Mouse (Mus musculus): ENCODE data around the gene Hsd17b11. TPM values are rescaled to one million over a fixed set of nuclear protein-coding genes. Genes with fewer than 3 reads are reported as not detected.
"Not testable (repeated sequence)": the region's sequence is repeated elsewhere in the genome, so short reads cannot be mapped to it uniquely, and the experiment has no call there.

The Hsd17b11 gene
- total RNA-seq, 4 experiments from 2014 or later = 51.2 to 60.3 (median 54.6) TPM

DNA sequence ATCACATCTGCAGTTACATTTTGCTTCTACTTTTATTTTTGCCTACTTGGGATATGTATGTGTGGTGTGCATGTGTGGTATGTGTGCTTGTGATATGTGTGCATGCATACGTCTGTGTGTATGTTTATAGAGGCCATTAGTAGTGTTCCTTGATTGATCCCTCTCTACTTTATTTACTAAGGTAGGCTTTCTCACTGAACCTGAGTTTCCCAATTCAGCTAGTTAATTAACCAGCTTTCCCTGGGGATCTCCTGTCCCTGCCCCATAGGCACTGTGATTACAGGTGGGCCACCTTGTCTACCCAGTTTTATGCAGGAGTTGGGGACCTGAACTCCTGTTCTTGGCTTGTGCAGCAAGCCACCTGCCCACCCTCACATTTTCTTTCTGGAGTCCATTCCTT lies 15.0 kb upstream of the Hsd17b11 start:
- no peak for DNase-seq (ENCODE audit: low spot score in 2 of 2)

DNA sequence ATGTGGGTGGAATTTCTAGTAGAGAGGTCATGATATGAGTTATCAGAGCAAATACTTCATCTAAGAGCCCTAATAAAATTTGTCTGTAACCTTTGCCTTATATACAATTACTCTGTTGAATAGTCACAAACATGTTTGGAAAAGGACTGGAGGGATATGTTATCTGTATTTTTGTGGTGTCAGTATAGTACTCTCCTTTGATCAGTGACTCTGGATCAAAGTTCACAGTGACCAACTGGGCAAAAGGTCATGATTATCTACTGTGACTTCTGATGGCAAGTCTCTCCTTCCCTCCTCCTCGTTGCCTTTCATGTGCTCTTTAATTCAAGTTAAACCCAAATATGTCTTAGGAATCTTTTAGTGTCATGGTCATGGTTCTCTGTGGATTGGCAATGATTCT lies 14.1 kb upstream of the Hsd17b11 start:
- DNase-seq (ENCODE audit: low spot score in 2 of 2) = no peak

DNA sequence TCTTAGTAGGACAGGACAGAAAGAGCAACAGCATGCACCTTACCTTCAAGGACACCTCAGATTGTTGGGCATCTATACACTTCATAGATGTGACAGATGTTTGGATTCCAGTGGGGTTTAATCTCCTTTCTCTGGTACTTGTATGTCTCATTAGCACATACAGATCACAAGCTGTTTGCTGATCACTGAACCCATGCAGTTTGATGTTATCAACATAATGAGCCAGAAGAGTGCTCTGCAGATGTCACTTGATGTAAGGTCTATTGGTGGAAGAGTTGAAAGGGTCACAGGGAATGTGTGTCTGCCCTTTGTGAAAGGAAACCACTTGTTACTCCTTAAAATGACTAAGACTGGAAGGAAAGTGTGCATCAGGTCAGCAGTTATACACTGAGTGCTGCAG lies 13.3 kb upstream of the Hsd17b11 start:
- no peak for DNase-seq (ENCODE audit: low spot score in 2 of 2)

DNA sequence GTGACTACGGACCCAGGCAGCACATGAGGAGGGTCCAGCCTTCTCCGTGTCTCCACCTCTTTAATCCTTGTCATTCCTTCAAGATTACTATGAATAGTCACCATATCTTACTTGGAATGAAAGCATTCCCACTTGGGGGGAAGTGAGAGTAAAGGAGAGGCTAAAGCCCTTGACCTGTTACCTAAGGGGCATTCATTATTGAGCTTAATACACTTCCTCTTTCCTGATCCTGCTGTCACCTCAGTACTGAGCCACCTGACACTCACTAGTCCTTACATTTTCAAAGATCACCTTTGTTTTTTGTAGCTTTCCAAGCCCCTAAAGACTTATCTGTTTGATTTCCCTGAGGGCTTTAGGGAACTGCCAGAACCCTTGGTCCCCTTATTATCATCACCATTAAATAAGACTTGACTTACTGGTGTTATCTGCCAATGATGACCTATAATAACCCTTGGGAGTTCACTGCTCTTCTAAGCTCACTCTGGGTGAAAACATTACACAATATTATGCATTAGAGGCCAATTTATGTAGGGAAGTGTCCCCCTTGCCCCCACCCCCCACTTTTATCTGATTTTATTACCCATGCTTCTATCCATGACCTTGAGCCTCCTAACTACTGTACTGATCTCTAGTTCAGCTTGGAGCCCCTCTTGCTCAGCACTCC lies 10.8 kb upstream of the Hsd17b11 start:
- no peak for DNase-seq (ENCODE audit: low spot score in 2 of 2)

DNA sequence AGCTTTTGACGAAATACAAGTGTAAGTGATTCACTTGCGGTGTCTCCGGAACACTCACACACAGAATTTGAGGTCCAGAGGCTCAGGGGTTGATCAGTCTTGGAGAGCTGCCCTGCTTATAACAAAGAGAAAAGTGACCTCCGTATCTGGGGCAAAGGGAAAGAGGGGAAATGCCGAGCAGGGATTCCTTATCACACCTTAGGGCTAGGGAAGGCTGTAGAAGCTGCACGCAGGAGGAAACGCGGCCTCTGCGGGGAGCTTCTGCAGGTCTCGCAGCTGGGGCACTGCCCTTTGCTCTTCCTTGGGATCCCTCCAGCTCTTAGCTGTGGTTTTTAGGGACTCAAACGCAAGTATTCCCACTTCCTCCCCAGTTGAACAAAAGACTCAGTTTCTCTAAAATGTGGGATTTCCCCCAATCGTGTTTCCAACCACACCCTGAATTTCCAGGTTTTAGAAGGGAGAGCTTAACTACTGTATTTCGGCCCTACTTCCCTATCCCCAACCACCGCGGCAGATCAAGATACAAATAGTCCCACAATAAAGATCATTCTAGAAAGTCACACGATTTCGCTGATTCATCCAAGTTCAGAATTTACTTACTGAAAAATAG lies 3.6 kb upstream of the Hsd17b11 start:
- no peak for DNase-seq (ENCODE audit: low spot score in 2 of 2)

DNA sequence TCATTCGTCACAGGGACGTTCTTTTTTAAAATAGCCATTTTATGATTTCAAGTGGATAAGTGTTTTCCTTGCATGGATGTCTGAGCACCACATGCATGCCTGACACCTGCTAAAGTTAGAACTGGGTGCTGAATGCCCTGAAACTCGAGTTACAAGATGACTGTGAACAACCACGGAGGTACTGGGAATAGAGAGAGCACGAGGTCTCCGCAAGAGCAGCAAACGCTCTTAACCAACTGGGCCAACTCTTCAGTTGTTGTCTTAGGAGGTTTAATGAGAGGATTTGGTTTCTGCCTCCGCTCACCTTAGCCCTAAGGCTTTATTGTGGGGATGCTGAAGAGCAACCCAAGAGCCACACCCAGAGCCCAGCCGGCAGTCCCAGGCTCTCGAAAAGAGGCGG lies 3.0 kb upstream of the Hsd17b11 start:
- no peak for DNase-seq (ENCODE audit: low spot score in 2 of 2)

DNA sequence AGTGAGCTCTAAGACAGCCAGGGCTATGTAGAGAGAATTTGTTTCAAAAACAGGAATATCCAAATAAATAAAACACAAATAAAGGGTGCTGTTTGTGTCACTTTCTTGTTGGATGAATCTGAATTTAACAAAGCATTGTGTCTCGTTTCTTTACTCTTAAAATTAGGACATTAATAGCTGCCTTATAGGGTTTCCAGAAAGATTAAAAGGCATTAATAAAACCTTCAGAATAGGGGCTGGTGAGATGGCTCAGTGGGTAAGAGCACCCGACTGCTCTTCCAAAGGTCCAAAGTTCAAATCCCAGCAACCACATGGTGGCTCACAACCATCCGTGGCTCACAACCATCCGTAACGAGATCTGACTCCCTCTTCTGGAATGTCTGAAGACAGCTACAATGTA lies 2.5 kb upstream of the Hsd17b11 start:
- DNase-seq (ENCODE audit: low spot score in 2 of 2) = not testable (repeated sequence)

DNA sequence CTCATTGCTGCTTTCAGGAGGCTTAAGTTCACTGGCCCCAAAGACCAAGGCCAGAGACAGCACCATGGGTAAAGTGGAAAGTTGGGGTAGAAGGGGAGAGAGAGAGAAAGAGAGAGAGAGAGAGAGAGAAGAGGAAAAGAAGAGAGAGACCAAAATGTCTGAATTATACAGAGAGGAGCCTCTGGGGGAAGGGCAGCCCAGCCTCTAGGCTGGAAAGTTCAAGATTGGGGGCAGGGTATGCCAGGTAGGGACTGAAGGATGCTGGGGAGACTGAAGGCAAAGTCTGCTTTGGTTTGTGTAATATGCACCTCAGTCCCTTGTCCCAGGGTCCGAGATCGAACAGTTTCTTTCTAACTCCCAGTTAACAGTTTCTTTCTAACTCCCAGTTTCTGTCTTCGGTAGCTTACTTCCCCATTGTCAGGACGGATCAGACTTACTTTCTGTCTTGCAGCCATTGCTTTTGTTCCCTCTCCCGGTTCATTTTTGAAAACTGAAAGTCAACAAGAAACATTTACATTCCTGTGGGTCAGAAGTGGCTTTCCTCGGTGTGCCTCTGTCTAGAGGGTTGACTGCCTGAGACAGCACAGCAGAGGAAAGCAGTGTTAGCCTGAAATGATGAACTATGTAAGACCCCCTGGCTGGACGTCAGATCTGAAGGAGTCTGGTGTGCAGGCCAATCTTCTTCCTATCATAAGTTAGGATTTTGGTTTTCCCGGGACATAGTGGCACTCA lies 1.7 kb upstream of the Hsd17b11 start:
- DNase-seq (ENCODE audit: low spot score in 2 of 2) = no peak

DNA sequence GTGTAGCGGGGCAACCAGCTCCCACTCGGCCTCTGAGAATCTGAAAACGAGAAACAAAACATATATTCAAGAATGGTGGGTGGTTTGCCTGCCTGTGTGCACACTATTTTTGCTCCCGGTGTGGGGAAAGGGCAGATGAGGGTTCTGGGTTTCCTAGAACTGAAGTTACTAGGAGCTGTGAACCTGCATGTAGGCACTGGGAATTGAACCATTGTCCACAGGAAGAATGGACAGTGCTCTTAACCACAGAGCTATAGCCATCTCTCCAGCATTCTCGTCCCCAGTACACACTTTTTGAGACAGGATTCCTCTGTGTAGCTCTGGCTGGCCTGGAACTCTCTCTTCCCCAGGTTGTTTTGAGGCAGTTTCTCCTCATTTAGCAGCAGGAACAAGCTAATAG lies 839 bp upstream of the Hsd17b11 start:
- no peak for DNase-seq (ENCODE audit: low spot score in 2 of 2)

DNA sequence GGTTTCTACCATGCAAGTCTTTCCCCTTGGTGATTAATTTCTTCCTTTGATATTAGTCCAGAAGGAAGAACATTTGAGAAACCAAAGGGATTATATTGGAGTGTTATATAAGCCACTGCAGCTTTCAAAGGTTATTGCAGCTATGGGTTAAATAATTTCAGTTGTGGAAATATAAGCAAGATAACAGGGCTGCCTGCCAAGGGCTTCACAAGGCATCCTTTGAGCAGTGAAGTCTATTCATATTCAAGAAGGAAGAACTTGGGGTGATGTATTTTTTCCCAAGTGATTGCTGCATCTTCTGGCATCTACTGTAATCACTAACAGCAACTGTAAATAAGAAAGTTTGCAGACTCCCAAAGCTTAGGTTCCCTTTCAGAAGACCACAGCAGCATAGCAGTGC lies 10.3 kb downstream of the Hsd17b11 start:
- no peak for DNase-seq (ENCODE audit: low spot score in 2 of 2)

DNA sequence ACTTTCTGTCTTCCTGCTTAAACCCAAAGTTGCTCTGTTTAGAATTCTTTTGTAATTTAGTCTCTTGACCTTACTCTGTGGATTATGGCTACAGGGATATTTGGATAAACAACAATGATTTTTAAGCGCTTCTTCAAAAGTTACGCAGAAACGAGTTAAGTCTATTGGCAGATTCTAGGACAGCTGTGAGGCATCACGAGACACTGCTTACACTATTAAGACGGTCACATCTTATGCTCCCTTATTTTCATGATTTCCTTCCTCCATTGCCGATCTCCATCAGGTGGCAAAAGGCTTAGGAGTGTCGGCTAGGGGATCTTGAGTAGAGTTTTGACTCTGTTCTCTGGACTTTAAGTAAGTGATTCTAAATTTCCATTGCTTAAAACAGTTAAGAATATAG lies 11.5 kb downstream of the Hsd17b11 start:
- DNase-seq (ENCODE audit: low spot score in 2 of 2) = no peak

DNA sequence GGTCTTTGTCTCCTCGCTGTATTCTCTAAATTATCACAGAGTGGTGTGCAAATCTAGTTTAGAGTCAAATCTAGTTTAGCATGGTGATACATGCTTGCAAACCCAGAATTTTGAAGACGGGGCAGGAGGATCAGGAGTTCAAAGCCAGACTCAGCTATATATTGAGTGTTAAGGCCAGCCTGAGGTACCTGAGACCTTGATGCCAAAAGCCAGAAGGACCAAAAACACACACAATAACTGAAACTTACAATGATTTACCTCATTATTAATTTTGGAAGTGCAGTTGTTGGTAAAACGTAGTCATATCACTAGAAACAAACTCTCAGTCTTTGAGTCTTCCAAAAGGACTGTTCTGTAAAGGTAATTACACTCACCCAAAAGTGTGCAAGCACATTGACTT lies 12.3 kb downstream of the Hsd17b11 start:
- no peak for DNase-seq (ENCODE audit: low spot score in 2 of 2)

DNA sequence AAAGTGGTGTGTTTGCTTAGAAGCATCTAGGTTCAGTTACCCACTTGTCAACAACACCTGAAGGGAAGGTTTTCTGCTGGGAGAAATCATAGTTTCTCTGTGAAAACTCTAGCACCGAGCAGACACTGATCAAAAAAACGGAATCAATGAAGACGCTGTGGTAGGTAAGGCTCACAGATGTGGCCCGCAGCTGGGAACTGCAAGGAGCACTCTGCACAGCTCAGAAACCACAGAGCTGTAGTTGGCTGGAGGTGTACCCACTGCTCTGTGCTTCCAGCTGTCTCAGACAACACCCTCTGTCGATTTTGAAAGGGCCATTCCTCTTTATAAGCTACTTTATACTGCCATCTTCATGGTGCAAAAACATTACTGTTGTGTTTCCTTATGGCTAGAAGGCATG lies 13.9 kb downstream of the Hsd17b11 start:
- no peak for DNase-seq (ENCODE audit: low spot score in 2 of 2)

DNA sequence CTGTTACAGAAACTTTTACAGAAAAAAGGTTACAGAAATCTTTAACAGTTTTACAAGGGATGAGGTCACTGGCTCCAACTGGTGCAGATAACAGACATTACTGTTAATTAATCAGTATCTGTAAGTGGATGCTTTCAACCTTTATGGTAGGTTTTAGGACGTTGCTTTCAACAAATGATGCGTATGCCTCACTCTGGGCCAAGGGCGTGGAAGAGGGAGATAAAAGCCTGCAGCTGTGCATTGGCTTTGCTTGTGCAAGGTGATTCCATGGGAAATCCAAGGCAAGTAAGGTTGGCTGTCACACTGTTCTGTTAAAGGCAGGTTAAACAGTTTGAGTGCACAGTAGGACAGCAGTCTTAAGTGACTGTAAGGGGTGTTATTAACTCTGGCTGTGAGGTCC lies 14.9 kb downstream of the Hsd17b11 start:
- DNase-seq (ENCODE audit: low spot score in 2 of 2) = no peak

DNA sequence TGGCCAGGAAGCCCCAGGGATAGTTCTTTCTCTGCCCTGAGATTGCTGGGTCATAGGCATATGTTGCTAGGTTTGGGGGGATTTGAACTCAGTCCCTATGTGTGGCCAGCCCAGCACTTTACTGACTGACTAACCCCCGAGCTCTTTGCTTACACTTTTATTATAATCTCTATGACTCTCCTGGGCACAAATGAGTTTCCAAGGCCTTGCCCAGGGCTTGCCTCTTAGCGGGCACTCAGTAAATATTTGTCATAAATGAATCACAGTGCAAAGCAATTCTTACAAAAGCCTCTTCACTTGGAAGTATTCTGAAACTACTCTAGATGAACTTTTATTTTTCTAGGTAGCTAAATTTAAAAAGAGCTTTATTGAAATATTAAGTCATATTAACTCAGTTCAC lies 17.8 kb downstream of the Hsd17b11 start:
- no peak for DNase-seq (ENCODE audit: low spot score in 2 of 2)

DNA sequence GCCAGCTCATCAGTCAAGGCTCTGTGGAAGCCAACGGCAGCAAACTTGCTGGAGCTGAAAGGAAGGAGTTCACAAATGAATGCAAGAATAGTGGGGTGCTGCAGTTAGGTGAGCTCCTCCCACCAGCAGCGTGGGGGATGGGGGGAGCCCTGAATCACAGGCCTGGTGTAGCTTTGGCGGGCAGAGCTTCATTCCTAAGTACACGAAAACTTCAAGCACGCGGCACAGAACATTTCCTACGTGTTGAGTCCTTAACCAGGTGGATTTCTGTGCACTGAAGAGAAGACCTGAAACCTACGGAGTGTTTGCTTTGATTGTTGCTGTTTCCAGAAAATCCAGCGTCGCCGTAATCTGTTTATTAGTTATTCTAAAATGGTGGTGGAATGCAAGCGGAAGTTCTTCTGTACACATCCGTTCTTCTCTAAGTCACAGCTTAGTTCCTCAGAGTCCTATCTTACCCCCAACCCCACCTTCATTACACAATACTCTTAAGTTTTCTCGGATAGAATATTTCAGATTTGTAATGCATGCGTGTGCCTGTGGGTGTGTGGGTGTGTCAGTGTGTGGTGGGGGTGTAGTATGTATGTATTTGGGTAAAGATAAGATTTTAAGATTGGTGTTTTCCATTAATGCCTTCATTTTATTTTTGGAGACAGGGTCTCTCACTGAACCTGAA lies 18.3 kb downstream of the Hsd17b11 start:
- no peak for DNase-seq (ENCODE audit: low spot score in 2 of 2)

DNA sequence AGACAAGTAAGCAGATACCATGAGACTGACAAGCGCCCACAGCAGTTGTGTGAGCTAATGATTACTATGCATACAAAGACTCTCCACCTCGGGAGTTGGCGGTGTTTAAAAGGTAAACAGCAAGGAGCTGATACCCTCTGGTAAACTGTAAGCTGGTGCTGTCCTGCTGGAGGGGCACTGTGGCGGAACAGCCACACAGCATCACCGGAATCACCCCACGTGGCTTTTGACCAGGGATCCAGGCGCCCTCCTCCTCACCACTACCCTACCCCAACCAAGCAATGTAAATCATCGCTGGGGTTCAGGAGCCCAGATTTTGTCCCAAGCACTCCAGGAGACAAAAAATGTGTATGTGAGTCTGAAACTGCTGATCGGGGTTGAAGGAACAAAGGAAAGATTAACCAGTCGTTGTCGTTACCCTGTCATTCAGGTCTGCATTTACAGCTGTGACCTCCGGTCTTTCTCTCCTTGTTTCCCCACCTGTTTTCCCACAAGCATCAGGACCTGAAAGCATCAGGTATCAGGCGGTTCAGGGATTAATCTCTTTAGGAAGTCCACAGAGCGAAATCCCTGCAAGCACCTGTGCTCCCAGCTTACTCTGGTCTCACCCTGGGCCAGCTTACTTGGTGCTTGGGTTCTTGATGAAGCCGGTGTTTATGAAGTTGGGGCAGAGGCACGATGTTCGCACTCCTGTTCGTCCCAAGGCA lies 19.0 kb downstream of the Hsd17b11 start:
- DNase-seq (ENCODE audit: low spot score in 2 of 2) = no peak

DNA sequence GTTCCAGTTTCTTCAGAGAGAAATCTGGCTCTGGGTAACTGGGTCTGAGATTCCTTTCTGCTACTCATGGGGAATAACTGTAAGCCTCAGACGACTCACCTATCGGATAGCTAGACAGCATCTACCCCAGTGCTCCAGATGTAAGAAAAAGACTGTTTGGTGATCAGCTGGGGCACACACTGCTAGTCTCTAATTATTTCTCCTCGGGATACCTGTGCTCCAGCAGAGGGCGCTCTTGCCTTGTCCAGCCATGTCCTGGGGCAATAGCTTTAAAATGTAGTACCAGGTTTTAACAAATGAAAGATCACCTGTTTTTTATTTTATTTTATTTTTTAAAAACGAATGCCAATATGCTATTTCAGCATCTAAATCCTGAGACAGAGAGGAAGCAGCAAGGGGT lies 22.0 kb downstream of the Hsd17b11 start:
- DNase-seq (ENCODE audit: low spot score in 2 of 2) = peak; percentile 42 to 84

DNA sequence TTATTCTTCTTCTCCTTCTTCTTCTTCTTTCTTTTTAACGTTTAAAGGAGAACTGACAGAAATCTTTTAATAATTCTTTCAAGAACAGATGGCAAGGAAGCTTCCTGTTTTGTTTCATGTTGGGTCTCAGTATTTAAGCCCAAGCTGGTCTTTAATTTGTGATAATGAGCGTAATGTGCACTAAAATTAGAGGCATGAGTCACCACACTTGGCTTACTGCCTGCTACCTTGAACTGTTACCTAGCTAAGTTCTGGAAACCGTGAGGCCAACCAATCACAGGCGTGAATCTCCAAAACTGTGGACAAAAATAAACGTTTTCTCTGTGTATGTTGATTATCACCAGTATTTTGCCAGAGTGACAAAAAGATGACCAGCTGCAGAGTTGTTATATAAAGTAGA lies 23.0 kb downstream of the Hsd17b11 start:
- DNase-seq (ENCODE audit: low spot score in 2 of 2) = peak in 1 of 2 experiments; percentile 33

DNA sequence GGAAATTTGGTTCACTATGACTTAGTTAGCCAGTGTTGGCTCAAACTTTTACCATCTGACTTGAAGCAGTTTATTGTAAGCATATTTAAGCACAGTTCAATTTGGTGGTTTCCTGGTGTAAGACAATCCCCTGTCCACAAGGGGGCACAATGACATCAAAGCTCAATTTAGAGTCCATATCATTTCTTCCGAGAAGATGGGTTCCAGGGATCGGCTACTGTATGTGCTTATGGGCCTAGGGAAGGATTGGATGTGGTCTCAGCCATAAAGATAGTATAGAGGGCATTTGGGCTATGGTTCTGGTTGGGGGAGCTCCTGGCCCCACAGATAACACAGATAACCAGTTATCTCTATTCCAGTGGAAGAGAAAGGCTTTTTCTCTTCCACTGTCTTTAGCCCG lies 26.5 kb downstream of the Hsd17b11 start:
- DNase-seq (ENCODE audit: low spot score in 2 of 2) = peak in 1 of 2 experiments; percentile 28

DNA sequence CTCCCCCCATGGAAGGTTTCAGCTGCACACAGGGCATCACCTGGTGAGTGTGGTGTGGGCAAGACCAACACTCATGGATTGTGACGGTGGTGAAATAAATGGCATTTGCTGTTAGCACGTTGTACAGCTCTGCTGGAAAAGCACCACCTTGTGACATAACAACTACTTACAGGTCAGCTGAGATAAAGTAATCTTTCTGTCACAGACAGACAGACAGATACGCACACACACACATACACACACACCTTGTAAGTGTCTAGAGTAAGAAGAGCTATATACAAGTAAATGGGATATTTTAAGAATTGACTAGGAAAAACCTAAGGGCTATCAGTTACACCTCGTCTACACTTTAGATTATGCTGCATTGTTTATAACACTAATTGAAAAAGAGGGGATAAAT lies 27.1 kb downstream of the Hsd17b11 start:
- DNase-seq (ENCODE audit: low spot score in 2 of 2) = no peak

DNA sequence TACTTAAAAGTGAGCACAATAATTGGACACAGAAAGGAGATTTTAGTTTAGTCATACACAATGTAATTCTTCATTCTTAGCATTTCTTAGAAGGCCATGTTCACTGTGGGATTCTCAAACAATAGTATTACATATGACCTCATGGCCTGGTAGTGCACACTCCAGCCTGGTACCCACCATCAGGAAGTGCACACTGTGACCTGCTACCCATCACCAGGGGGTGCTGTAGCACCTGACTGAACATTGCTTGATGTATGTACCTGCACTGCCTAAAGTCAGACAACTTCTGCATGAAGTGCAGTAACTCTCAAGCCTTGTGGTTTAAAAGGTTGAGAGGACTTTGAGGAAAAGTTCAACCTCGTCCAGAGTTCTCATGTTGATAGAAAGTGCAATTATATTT lies 28.1 kb downstream of the Hsd17b11 start:
- no peak for DNase-seq (ENCODE audit: low spot score in 2 of 2)
